Mouse (Mus musculus) MEL (cell line): Measurements from ENCODE around the gene Pno1. TPM values are rescaled to one million over a fixed set of nuclear protein-coding genes. Genes with fewer than 3 reads are reported as not detected.
A peak's percentile ranks its signal among the peaks of the same experiment; 100 is the strongest.

ENCODE experiments used
- DNase-seq: peaks from one replicate; pipeline ENCODE4 v3.0.0; 2011; ENCODE audit warnings: low read depth, low spot score
- H3K27ac ChIP-seq: 2 replicates; pipeline ENCODE4 v1.5.1; 2012; ENCODE audit warnings: low read depth, mild to moderate bottlenecking, control low read depth, low read length, moderate library complexity; ENCODE audit not compliant: control insufficient read depth
- H3K27me3 ChIP-seq, 2 experiments: fragments of 150-350 bp in 1 of 2; sonication (generic) in 1 of 2; 2 replicates each; pipeline ENCODE4 v1.6.1; 2012; ENCODE audit warnings: low read length in 2 of 2, mild to moderate bottlenecking in 2 of 2, improper control_type of control experiment in 1 of 2, moderate library complexity in 1 of 2; ENCODE audit not compliant: insufficient read depth in 2 of 2, control insufficient read depth in 1 of 2
- H3K36me3 ChIP-seq, 2 experiments: 2 replicates each; pipeline ENCODE4 v1.6.1; 2012 to 2014; ENCODE audit warnings: low read length in 2 of 2, improper control_type of control experiment in 1 of 2, inconsistent platforms in 1 of 2, mild to moderate bottlenecking in 1 of 2; ENCODE audit not compliant: insufficient read depth in 2 of 2, control insufficient read depth in 1 of 2
- H3K4me1 ChIP-seq, 2 experiments: fragments of 150-350 bp in 1 of 2; sonication (generic) in 1 of 2; 2 replicates each; pipeline ENCODE4 v1.6.1; 2012; ENCODE audit warnings: low read length in 2 of 2, improper control_type of control experiment in 1 of 2, mild to moderate bottlenecking in 1 of 2; ENCODE audit not compliant: insufficient read depth in 2 of 2, control insufficient read depth in 1 of 2
- H3K4me3 ChIP-seq, 2 experiments: fragments of 150-350 bp in 1 of 2; sonication (generic) in 1 of 2; 2 replicates each; pipeline ENCODE4 v1.5.1; 2012; ENCODE audit warnings: low read depth in 2 of 2, low read length in 2 of 2, mild to moderate bottlenecking in 2 of 2, moderate library complexity in 2 of 2, control low read depth in 1 of 2, improper control_type of control experiment in 1 of 2; ENCODE audit not compliant: control insufficient read depth in 1 of 2, insufficient read depth in 1 of 2
- H3K79me2 ChIP-seq: 2 replicates; pipeline ENCODE4 v1.6.1; 2012; ENCODE audit warnings: mild to moderate bottlenecking, low read length, moderate library complexity; ENCODE audit not compliant: control insufficient read depth, poor library complexity, insufficient read depth
- H3K9ac ChIP-seq: 2 replicates; pipeline ENCODE4 v1.6.1; 2012; ENCODE audit warnings: low read depth, mild to moderate bottlenecking, control low read depth, low read length, moderate library complexity; ENCODE audit not compliant: control insufficient read depth, poor library complexity, severe bottlenecking
- H3K9me3 ChIP-seq: fragments of 150-350 bp; sonication (generic); replicated peaks from 2 replicates; pipeline ENCODE4 v1.6.1; 2012; ENCODE audit warnings: mild to moderate bottlenecking, low read length, improper control_type of control experiment, moderate library complexity; ENCODE audit not compliant: insufficient read depth
- BHLHE40 ChIP-seq: IDR thresholded peaks from 2 replicates; pipeline ENCODE4 v1.6.1; 2012; ENCODE audit warnings: low read depth, mild to moderate bottlenecking, inconsistent platforms, low read length, improper control_type of control experiment, borderline replicate concordance
- CHD1 ChIP-seq: IDR thresholded peaks from 2 replicates; pipeline ENCODE4 v1.6.1; 2012; ENCODE audit warnings: low read depth, mild to moderate bottlenecking, inconsistent platforms, low read length, improper control_type of control experiment
- CHD2 ChIP-seq: IDR thresholded peaks from 2 replicates; pipeline ENCODE4 v1.6.1; 2011; ENCODE audit warnings: low read length, improper control_type of control experiment
- ELF1 ChIP-seq: IDR thresholded peaks from 2 replicates; pipeline ENCODE4 v1.6.1; 2014; ENCODE audit warnings: low read depth, mild to moderate bottlenecking, inconsistent platforms, low read length, improper control_type of control experiment, moderate library complexity
- GABPA ChIP-seq: IDR thresholded peaks from 2 replicates; pipeline ENCODE4 v1.6.1; 2012; ENCODE audit warnings: low read depth, mild to moderate bottlenecking, inconsistent platforms, low read length, improper control_type of control experiment, moderate library complexity
- HCFC1 ChIP-seq: IDR thresholded peaks from 2 replicates; pipeline ENCODE4 v1.6.1; 2012; ENCODE audit warnings: low read depth, mild to moderate bottlenecking, inconsistent platforms, low read length, improper control_type of control experiment, moderate library complexity
- JUND ChIP-seq: IDR thresholded peaks from 2 replicates; pipeline ENCODE4 v1.6.1; 2011; ENCODE audit warnings: low read depth, mild to moderate bottlenecking, improper control_type of control experiment, low read length
- MAFK ChIP-seq: IDR thresholded peaks from 2 replicates; pipeline ENCODE4 v1.6.1; 2011; ENCODE audit warnings: low read depth, mild to moderate bottlenecking, low read length, improper control_type of control experiment, borderline replicate concordance
- MAX ChIP-seq: IDR thresholded peaks from 2 replicates; pipeline ENCODE4 v1.6.1; 2011; ENCODE audit warnings: low read length, improper control_type of control experiment
- MEF2A ChIP-seq: IDR thresholded peaks from 2 replicates; pipeline ENCODE4 v1.6.1; 2014; ENCODE audit warnings: low read depth, mild to moderate bottlenecking, inconsistent platforms, low read length, improper control_type of control experiment; ENCODE audit not compliant: poor library complexity, insufficient replicate concordance, severe bottlenecking; ENCODE audit errors: extremely low read depth
- MXI1 ChIP-seq: IDR thresholded peaks from 2 replicates; pipeline ENCODE4 v1.6.1; 2011; ENCODE audit warnings: mild to moderate bottlenecking, low read depth, low read length, improper control_type of control experiment
- MYC ChIP-seq: IDR thresholded peaks from 2 replicates; pipeline ENCODE4 v1.6.1; 2011; ENCODE audit warnings: low read depth, mild to moderate bottlenecking, low read length, improper control_type of control experiment, moderate library complexity
- POLR2A ChIP-seq, 2 experiments: IDR thresholded peaks; 2 replicates each; pipeline ENCODE4 v1.6.1; 2011 to 2012; ENCODE audit warnings: low read length in 2 of 2, mild to moderate bottlenecking in 2 of 2, control low read depth in 1 of 2, improper control_type of control experiment in 1 of 2, low read depth in 1 of 2, moderate library complexity in 1 of 2; ENCODE audit not compliant: control insufficient read depth in 1 of 2, insufficient read depth in 1 of 2, poor library complexity in 1 of 2
- POLR2AphosphoS5 ChIP-seq: IDR thresholded peaks from 2 replicates; pipeline ENCODE4 v1.6.1; 2012; ENCODE audit warnings: low read depth, borderline replicate concordance, mild to moderate bottlenecking, inconsistent platforms, low read length, moderate library complexity, mixed read lengths
- RAD21 ChIP-seq: IDR thresholded peaks from 2 replicates; pipeline ENCODE4 v1.6.1; 2011; ENCODE audit warnings: mild to moderate bottlenecking, low read depth, low read length, improper control_type of control experiment
- RCOR1 ChIP-seq: IDR thresholded peaks from 2 replicates; pipeline ENCODE4 v1.6.1; 2012; ENCODE audit warnings: low read depth, mild to moderate bottlenecking, inconsistent platforms, low read length, improper control_type of control experiment
- SIN3A ChIP-seq: IDR thresholded peaks from 2 replicates; pipeline ENCODE4 v1.6.1; 2012; ENCODE audit warnings: low read length, improper control_type of control experiment, inconsistent platforms
- TBP ChIP-seq: IDR thresholded peaks from 2 replicates; pipeline ENCODE4 v1.8.0; 2011; ENCODE audit warnings: low read depth, low read length, improper control_type of control experiment
- TCF12 ChIP-seq: IDR thresholded peaks from 2 replicates; pipeline ENCODE4 v1.6.1; 2014; ENCODE audit warnings: low read depth, mild to moderate bottlenecking, inconsistent platforms, low read length, improper control_type of control experiment, moderate library complexity
- UBTF ChIP-seq: IDR thresholded peaks from 2 replicates; pipeline ENCODE4 v1.6.1; 2012; ENCODE audit warnings: low read depth, mild to moderate bottlenecking, inconsistent platforms, low read length, improper control_type of control experiment, moderate library complexity, borderline replicate concordance; ENCODE audit not compliant: insufficient read depth
- USF2 ChIP-seq, 2 experiments: IDR thresholded peaks; 2 replicates each; pipeline ENCODE4 v1.6.1; 2011 to 2012; ENCODE audit warnings: improper control_type of control experiment in 2 of 2, low read length in 2 of 2, borderline replicate concordance in 1 of 2, inconsistent platforms in 1 of 2, low read depth in 1 of 2, mild to moderate bottlenecking in 1 of 2; ENCODE audit not compliant: insufficient read depth in 1 of 2
- ZKSCAN1 ChIP-seq: IDR thresholded peaks from 2 replicates; pipeline ENCODE4 v1.6.1; 2012; ENCODE audit warnings: low read depth, mild to moderate bottlenecking, inconsistent platforms, low read length, improper control_type of control experiment, moderate library complexity
- ZMIZ1 ChIP-seq: IDR thresholded peaks from 2 replicates; pipeline ENCODE4 v1.6.1; 2012; ENCODE audit warnings: low read depth, mild to moderate bottlenecking, inconsistent platforms, low read length, improper control_type of control experiment, moderate library complexity
- polyA plus RNA-seq, 2 experiments: library from polyadenylated mRNA; stranded (reverse) in 1 of 2; unstranded in 1 of 2; fragments of >175 nt in 1 of 2; fragments of >200 nt in 1 of 2; gene quantifications; 2 replicates each; pipeline versions ENCODE4 v1.2.1 to v1.2.4; 2012; ENCODE audit warnings: low replicate concordance in 2 of 2, low read depth in 1 of 2; ENCODE audit not compliant: insufficient read length in 2 of 2, insufficient read depth in 1 of 2, missing spikeins in 1 of 2
- total RNA-seq: library from RNA; depleted of rRNA; stranded (reverse); fragments of 300-350 nt; gene quantifications from 2 replicates; pipeline ENCODE4 v1.2.3, GENCODE M21; 2012

Pno1 gene
- total and polyA plus RNA-seq, 3 experiments: 64.4 to 1,147 (median 121) TPM

DNA sequence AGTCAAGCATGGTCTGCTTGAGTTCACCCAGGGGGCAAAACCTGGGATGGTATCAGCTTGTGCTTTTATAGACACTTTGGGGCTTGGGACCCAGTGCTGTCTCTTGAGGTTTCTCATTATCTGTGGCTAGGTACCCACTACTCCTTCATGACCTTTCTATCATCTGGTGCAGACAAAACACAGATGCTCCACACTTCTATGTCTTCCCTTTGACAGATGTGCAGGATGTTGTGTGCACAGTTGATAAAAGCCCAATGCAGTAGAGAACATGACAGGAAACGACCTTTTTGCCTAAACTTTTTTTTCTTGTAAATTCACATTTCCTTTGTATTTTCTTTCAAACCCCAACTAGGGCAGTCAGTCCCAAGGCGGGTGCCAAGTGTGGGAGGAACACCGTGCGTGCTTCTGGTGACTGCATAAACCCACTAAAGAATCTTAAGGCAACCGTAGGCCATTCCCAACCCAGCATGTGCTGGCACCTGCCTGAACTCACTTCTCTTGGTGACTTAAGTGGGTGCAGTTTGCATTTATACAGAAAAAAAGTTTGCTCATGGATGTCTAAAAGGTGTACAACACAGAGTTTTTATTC lies 25.2 kb upstream of the Pno1 start (continued):
- TF ChIP-seq POLR2A (IDR thresholded peaks at IDR 0.05; ENCODE audit: control insufficient read depth in 1 of 2, insufficient read depth in 1 of 2, low read depth in 1 of 2, low read length in 2 of 2, poor library complexity in 1 of 2): no peak
- peak; percentile 71 for TF ChIP-seq MYC
- TF ChIP-seq ELF1: no peak
- TF ChIP-seq CHD2: peak; percentile 44; the same call in 1 of the 2 replicates
- no peak for TF ChIP-seq ZMIZ1
- TF ChIP-seq GABPA: no peak
- TF ChIP-seq ZKSCAN1: no peak
- no peak for TF ChIP-seq USF2 (IDR thresholded peaks at IDR 0.05; ENCODE audit: borderline replicate concordance in 1 of 2, insufficient read depth in 1 of 2, low read depth in 1 of 2, low read length in 2 of 2)
- TF ChIP-seq MEF2A: no peak
- TF ChIP-seq TBP: no peak
- TF ChIP-seq SIN3A: peak; percentile 84
- TF ChIP-seq TCF12: peak; percentile 98
- no peak for TF ChIP-seq RAD21
- TF ChIP-seq JUND: no peak
- TF ChIP-seq UBTF: no peak
- TF ChIP-seq MAFK: peak; percentile 44; the same call in 1 of the 2 replicates
- 0 out of 2 replicates have a peak, but pooled peaks have one; percentile 32 for TF ChIP-seq CHD1
- peak; percentile 62; the same call in 1 of the 2 replicates for TF ChIP-seq RCOR1

- Histone ChIP-seq H3K79me2 (no peaks in the 10 kb centered on the region), H3K9me3 (no peaks in the 10 kb centered on the region), H3K27ac (no peak overlapping the region), H3K36me3 (peaks cover 24 to 32% of the 10 kb centered on the region in 2 experiments), H3K27me3 (no peaks in the 10 kb centered on the region)
- TF ChIP-seq ZKSCAN1 (no peak), HCFC1 (no peak), BHLHE40 (no peak), TCF12 (no peak), MAX (no peak), MXI1 (no peak), POLR2AphosphoS5 (no peak), RCOR1 (no peak)
- TF ChIP-seq, all 39 proteins: peak for 0
- H3K4me1 ChIP-seq: peaks cover 16 to 22% of the 10 kb centered on the region in 2 experiments
- no peak overlapping the region for H3K9ac ChIP-seq
- DNase-seq: no peak
- no peak overlapping the region for H3K4me3 ChIP-seq
Measured at GRCm38 (mm10) chr11:17232792-17233191, 21.4 kb upstream of the Pno1 start.
